Mouse (Mus musculus): ENCODE measurements around the gene Elovl7. TPM values are rescaled to one million over a fixed set of nuclear protein-coding genes. Genes with fewer than 3 reads are reported as not detected.

Gene Elovl7
- polyA plus RNA-seq, 1 experiment: 11.9 TPM

- H3K4me3 ChIP-seq (ENCODE audit: insufficient read depth, low read length): no peak overlapping the region
- no peak overlapping the region for H3K27ac ChIP-seq (ENCODE audit: insufficient read depth, low read length)
- no peak for TF ChIP-seq CTCF (IDR thresholded peaks at IDR 0.05; ENCODE audit: extremely low read depth, insufficient read depth, low read length)
- TF ChIP-seq POLR2A (IDR thresholded peaks at IDR 0.05; ENCODE audit: extremely low read depth, insufficient read depth, low read length): no peak
- H3K4me1 ChIP-seq (ENCODE audit: control insufficient read depth, insufficient read depth, low read length): no peaks in the 10 kb centered on the region
Measured at GRCm38 (mm10) chr13:108229634-108230330, 15.6 kb downstream of the Elovl7 start.

- no peak overlapping the region for H3K4me3 ChIP-seq (ENCODE audit: insufficient read depth, low read length)
- no peaks in the 10 kb centered on the region for H3K4me1 ChIP-seq (ENCODE audit: control insufficient read depth, insufficient read depth, low read length)
- H3K27ac ChIP-seq (ENCODE audit: insufficient read depth, low read length): no peak overlapping the region
- TF ChIP-seq CTCF (IDR thresholded peaks at IDR 0.05; ENCODE audit: extremely low read depth, insufficient read depth, low read length) (no peak), POLR2A (IDR thresholded peaks at IDR 0.05; ENCODE audit: extremely low read depth, insufficient read depth, low read length) (no peak)
Measured at GRCm38 (mm10) chr13:108240012-108240411, 25.8 kb downstream of the Elovl7 start.

- Histone ChIP-seq H3K4me1 (ENCODE audit: control insufficient read depth, insufficient read depth, low read length) (no peaks in the 10 kb centered on the region), H3K4me3 (ENCODE audit: insufficient read depth, low read length) (no peak overlapping the region), H3K27ac (ENCODE audit: insufficient read depth, low read length) (no peak overlapping the region)
- no peak for TF ChIP-seq POLR2A (IDR thresholded peaks at IDR 0.05; ENCODE audit: extremely low read depth, insufficient read depth, low read length)
- TF ChIP-seq CTCF (IDR thresholded peaks at IDR 0.05; ENCODE audit: extremely low read depth, insufficient read depth, low read length): no peak
Measured at GRCm38 (mm10) chr13:108241715-108242114, 27.5 kb downstream of the Elovl7 start.

- Histone ChIP-seq H3K27ac (ENCODE audit: insufficient read depth, low read length) (no peak overlapping the region), H3K4me1 (ENCODE audit: control insufficient read depth, insufficient read depth, low read length) (no peaks in the 10 kb centered on the region), H3K4me3 (ENCODE audit: insufficient read depth, low read length) (no peak overlapping the region)
- TF ChIP-seq POLR2A (IDR thresholded peaks at IDR 0.05; ENCODE audit: extremely low read depth, insufficient read depth, low read length): no peak
Measured at GRCm38 (mm10) chr13:108245086-108245697, 31.0 kb downstream of the Elovl7 start.

- TF ChIP-seq POLR2A (IDR thresholded peaks at IDR 0.05; ENCODE audit: extremely low read depth, insufficient read depth, low read length): no peak
- no peak for TF ChIP-seq CTCF (IDR thresholded peaks at IDR 0.05; ENCODE audit: extremely low read depth, insufficient read depth, low read length)
- Histone ChIP-seq H3K4me1 (ENCODE audit: control insufficient read depth, insufficient read depth, low read length) (no peaks in the 10 kb centered on the region), H3K27ac (ENCODE audit: insufficient read depth, low read length) (no peak overlapping the region), H3K4me3 (ENCODE audit: insufficient read depth, low read length) (no peak overlapping the region)
Measured at GRCm38 (mm10) chr13:108251106-108251505, 36.9 kb downstream of the Elovl7 start.

GRCm38 (mm10) chr13:108253977-108254376, 39.8 kb downstream of the Elovl7 start:
- Histone ChIP-seq H3K4me1 (ENCODE audit: control insufficient read depth, insufficient read depth, low read length) (no peaks in the 10 kb centered on the region), H3K27ac (ENCODE audit: insufficient read depth, low read length) (no peak overlapping the region), H3K4me3 (ENCODE audit: insufficient read depth, low read length) (no peak overlapping the region)
- TF ChIP-seq CTCF (IDR thresholded peaks at IDR 0.05; ENCODE audit: extremely low read depth, insufficient read depth, low read length) (no peak), POLR2A (IDR thresholded peaks at IDR 0.05; ENCODE audit: extremely low read depth, insufficient read depth, low read length) (no peak)

- TF ChIP-seq POLR2A (IDR thresholded peaks at IDR 0.05; ENCODE audit: extremely low read depth, insufficient read depth, low read length) (no peak), CTCF (IDR thresholded peaks at IDR 0.05; ENCODE audit: extremely low read depth, insufficient read depth, low read length) (no peak)
- Histone ChIP-seq H3K4me1 (ENCODE audit: control insufficient read depth, insufficient read depth, low read length) (no peaks in the 10 kb centered on the region), H3K4me3 (ENCODE audit: insufficient read depth, low read length) (no peak overlapping the region), H3K27ac (ENCODE audit: insufficient read depth, low read length) (peak overlapping the region; percentile 50; the same call in 1 of the 2 replicates)
Measured at GRCm38 (mm10) chr13:108263042-108263441, 48.8 kb downstream of the Elovl7 start.

GRCm38 (mm10) chr13:108265394-108265793, 51.2 kb downstream of the Elovl7 start:
- Histone ChIP-seq H3K4me3 (ENCODE audit: insufficient read depth, low read length) (no peak overlapping the region), H3K27ac (ENCODE audit: insufficient read depth, low read length) (no peak overlapping the region), H3K4me1 (ENCODE audit: control insufficient read depth, insufficient read depth, low read length) (no peaks in the 10 kb centered on the region)
- TF ChIP-seq POLR2A (IDR thresholded peaks at IDR 0.05; ENCODE audit: extremely low read depth, insufficient read depth, low read length): no peak
- no peak for TF ChIP-seq CTCF (IDR thresholded peaks at IDR 0.05; ENCODE audit: extremely low read depth, insufficient read depth, low read length)

- Histone ChIP-seq H3K27ac (ENCODE audit: insufficient read depth, low read length) (no peak overlapping the region), H3K4me3 (ENCODE audit: insufficient read depth, low read length) (no peak overlapping the region), H3K4me1 (ENCODE audit: control insufficient read depth, insufficient read depth, low read length) (no peaks in the 10 kb centered on the region)
- TF ChIP-seq CTCF (IDR thresholded peaks at IDR 0.05; ENCODE audit: extremely low read depth, insufficient read depth, low read length): no peak
- TF ChIP-seq POLR2A (IDR thresholded peaks at IDR 0.05; ENCODE audit: extremely low read depth, insufficient read depth, low read length): no peak
Measured at GRCm38 (mm10) chr13:108267841-108268634, 53.8 kb downstream of the Elovl7 start.

Measured in cortical plate, adult 2 months (tissue).